Mouse (Mus musculus) thymus, adult 2 months (tissue): ENCODE measurements around the gene Sh2d7.

Source experiments
- CTCF ChIP-seq: fragments of 200-500 bp; IDR thresholded peaks from 2 replicates; pipeline ENCODE4 v1.5.1; 2012; ENCODE audit warnings: mild to moderate bottlenecking, control low read depth, low read length, moderate library complexity, borderline replicate concordance; ENCODE audit not compliant: control insufficient read depth, poor library complexity, insufficient read depth; ENCODE audit errors: extremely low read depth
- POLR2A ChIP-seq: fragments of 200-500 bp; IDR thresholded peaks from 2 replicates; pipeline ENCODE4 v1.6.1; 2012; ENCODE audit warnings: mild to moderate bottlenecking, low read length, control low read depth, moderate library complexity; ENCODE audit not compliant: control insufficient read depth, poor library complexity, insufficient read depth; ENCODE audit errors: extremely low read depth

DNA sequence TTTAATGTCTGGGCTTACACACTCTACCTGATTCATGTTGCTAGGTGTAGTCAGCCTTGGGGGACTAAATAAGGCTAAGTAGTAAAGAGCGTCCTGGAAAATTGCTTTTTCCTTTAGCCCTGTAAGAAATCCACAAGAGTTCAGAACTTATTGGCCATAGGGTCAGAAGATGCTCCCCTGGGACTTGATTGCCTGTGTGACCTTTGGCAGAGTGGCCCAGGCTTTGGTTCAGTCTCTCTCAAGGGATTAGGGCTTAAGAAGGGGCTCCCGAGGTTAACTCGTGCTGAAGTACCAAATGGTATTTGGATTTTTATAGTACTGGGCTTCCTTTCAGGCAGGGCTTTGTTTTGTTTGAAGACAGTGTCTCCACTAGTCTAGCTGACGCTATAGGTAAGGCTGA, 49.1 kb downstream of the Sh2d7 start:
- TF ChIP-seq POLR2A = no peak
- no peak for TF ChIP-seq CTCF
